Mouse (Mus musculus) gastrocnemius, postnatal 10 days (tissue): ENCODE measurements around the gene Chrm3. TPM values are rescaled to one million over a fixed set of nuclear protein-coding genes. Genes with fewer than 3 reads are reported as not detected.

ENCODE experiments used
- DNase-seq: peaks from one replicate; pipeline ENCODE4 v3.0.0; 2021; ENCODE audit warnings: mixed read lengths
- total RNA-seq, 2 experiments: library from RNA; stranded (reverse); gene quantifications; 2 replicates each; pipeline ENCODE4 v1.2.3; 2021

The Chrm3 gene
- total RNA-seq, 2 experiments from 2014 or later, result 0.80 to 1.1 TPM

GRCm38 (mm10) chr13:10068927-10069580 lies 291.6 kb downstream of the Chrm3 start:
- DNase-seq, result no peak

- no peak for DNase-seq
These were observed 293.6 kb downstream of the Chrm3 start for GRCm38 (mm10) chr13:10066829-10067618.

GRCm38 (mm10) chr13:10065776-10066175 lies 294.9 kb downstream of the Chrm3 start:
- no peak for DNase-seq

- DNase-seq, result no peak
These were observed 298.0 kb downstream of the Chrm3 start for GRCm38 (mm10) chr13:10062681-10063080.

- DNase-seq, result no peak
These were observed 301.7 kb downstream of the Chrm3 start for GRCm38 (mm10) chr13:10058993-10059392.

- DNase-seq, result no peak
These were observed 302.9 kb downstream of the Chrm3 start for GRCm38 (mm10) chr13:10057644-10058198.

- DNase-seq, result no peak
These were observed 306.6 kb downstream of the Chrm3 start for GRCm38 (mm10) chr13:10054086-10054485.

- no peak for DNase-seq
These were observed 307.3 kb downstream of the Chrm3 start for GRCm38 (mm10) chr13:10053301-10053889.

GRCm38 (mm10) chr13:10045651-10046350 lies 314.8 kb downstream of the Chrm3 start:
- DNase-seq, result no peak

- no peak for DNase-seq
These were observed 316.6 kb downstream of the Chrm3 start for GRCm38 (mm10) chr13:10044084-10044483.

GRCm38 (mm10) chr13:10033570-10034399 lies 326.9 kb downstream of the Chrm3 start:
- no peak for DNase-seq

GRCm38 (mm10) chr13:10031547-10031946 lies 329.1 kb downstream of the Chrm3 start:
- DNase-seq, result no peak

- DNase-seq, result no peak
These were observed 330.7 kb downstream of the Chrm3 start for GRCm38 (mm10) chr13:10029944-10030343.

GRCm38 (mm10) chr13:10025134-10025533 lies 335.5 kb downstream of the Chrm3 start:
- DNase-seq, result no peak

- no peak for DNase-seq
These were observed 337.5 kb downstream of the Chrm3 start for GRCm38 (mm10) chr13:10023112-10023511.

GRCm38 (mm10) chr13:10019252-10019651 lies 341.4 kb downstream of the Chrm3 start:
- DNase-seq, result no peak

- DNase-seq, result no peak
These were observed 357.7 kb downstream of the Chrm3 start for GRCm38 (mm10) chr13:10002916-10003315.

GRCm38 (mm10) chr13:9997664-9998328 lies 362.9 kb downstream of the Chrm3 start:
- DNase-seq, result no peak

GRCm38 (mm10) chr13:9995852-9996251 lies 364.8 kb downstream of the Chrm3 start:
- no peak for DNase-seq

GRCm38 (mm10) chr13:9993571-9993970 lies 367.1 kb downstream of the Chrm3 start:
- no peak for DNase-seq

GRCm38 (mm10) chr13:9992640-9993039 lies 368.0 kb downstream of the Chrm3 start:
- no peak for DNase-seq
